Mouse (Mus musculus) liver, embryonic 13.5 days (tissue): ENCODE measurements around the gene Ttll5. TPM values are rescaled to one million over a fixed set of nuclear protein-coding genes. Genes with fewer than 3 reads are reported as not detected.

Experiments used
- ATAC-seq: fragments of 200-750 bp; cut with Nextera tagmentation; 2 replicates; pipeline ENCODE4 v1.8.0; 2017; ENCODE audit warnings: low read depth, mild to moderate bottlenecking, moderate number of reproducible peaks, moderate library complexity
- DNase-seq: peaks from one replicate; pipeline ENCODE4 v3.0.0; 2022
- H3K27ac ChIP-seq: fragments of 300-500 bp; sonication (generic); 2 replicates; pipeline ENCODE4 v1.5.1; 2015; ENCODE audit warnings: moderate library complexity, mild to moderate bottlenecking, inconsistent platforms
- H3K27me3 ChIP-seq: fragments of 300-500 bp; sonication (generic); 2 replicates; pipeline ENCODE4 v1.6.1; 2015; ENCODE audit warnings: mild to moderate bottlenecking, inconsistent platforms
- H3K36me3 ChIP-seq: fragments of 300-500 bp; sonication (generic); 2 replicates; pipeline ENCODE4 v1.6.1; 2015; ENCODE audit warnings: mild to moderate bottlenecking, inconsistent platforms
- H3K4me1 ChIP-seq: fragments of 300-500 bp; sonication (generic); replicated peaks from 2 replicates; pipeline ENCODE4 v1.6.1; 2015; ENCODE audit warnings: inconsistent platforms
- H3K4me2 ChIP-seq: fragments of 300-500 bp; sonication (generic); 2 replicates; pipeline ENCODE4 v1.6.1; 2015; ENCODE audit warnings: inconsistent platforms, mild to moderate bottlenecking, moderate library complexity
- H3K4me3 ChIP-seq: fragments of 300-500 bp; sonication (generic); replicated peaks from 2 replicates; pipeline ENCODE4 v1.5.1; 2015; ENCODE audit warnings: mild to moderate bottlenecking, inconsistent platforms
- H3K9ac ChIP-seq: fragments of 300-500 bp; sonication (generic); 2 replicates; pipeline ENCODE4 v1.6.1; 2015; ENCODE audit warnings: mild to moderate bottlenecking, inconsistent platforms
- H3K9me3 ChIP-seq: fragments of 300-500 bp; sonication (generic); replicated peaks from 2 replicates; pipeline ENCODE4 v1.6.1; 2016; ENCODE audit warnings: inconsistent platforms
- WGBS: fragments of 180-500 bp; shearing (Covaris S2); methylation state at CpG from one replicate; pipeline ENCODE4 v1.1.7; 2015; ENCODE audit not compliant: insufficient replicate concordance; 5-methylcytosine and 5-hydroxymethylcytosine counted together
- polyA plus RNA-seq: library from polyadenylated mRNA; unstranded; fragments of >200 nt; fragmentation: Nextera tagmentation; extraction: Ambion mirVana; gene quantifications from 2 replicates; pipeline ENCODE4 v1.2.1, GENCODE M21; 2015

Gene Ttll5
- polyA plus RNA-seq, 1 experiment from 2014 or later: 5.0 TPM

- Histone ChIP-seq H3K27me3 (no peaks in the 10 kb centered on the region), H3K9ac (no peak overlapping the region), H3K27ac (no peak overlapping the region), H3K4me1 (peaks cover 3% of the 10 kb centered on the region; the same call in 1 of the 2 replicates), H3K36me3 (no peaks in the 10 kb centered on the region), H3K4me3 (no peak overlapping the region), H3K9me3 (no peaks in the 10 kb centered on the region), H3K4me2 (no peak overlapping the region)
- DNase-seq: no peak
- no peak for ATAC-seq
- 74% methylated on average over 11 of the region's 11 CpGs for WGBS
Observed at GRCm38 (mm10) chr12:86103391-86103790, 278.9 kb downstream of the Ttll5 start.

GRCm38 (mm10) chr12:86103852-86104251, 279.4 kb downstream of the Ttll5 start:
- H3K27ac ChIP-seq: no peak overlapping the region
- DNase-seq (no peak), ATAC-seq (no peak)
- H3K4me3 ChIP-seq: no peak overlapping the region
- no peak overlapping the region for H3K9ac ChIP-seq
- no peaks in the 10 kb centered on the region for H3K9me3 ChIP-seq
- H3K4me1 ChIP-seq: peaks cover 3% of the 10 kb centered on the region; the same call in 1 of the 2 replicates
- H3K36me3 ChIP-seq: no peaks in the 10 kb centered on the region
- 54% methylated on average over 8 of the region's 8 CpGs for WGBS
- H3K4me2 ChIP-seq: no peak overlapping the region
- H3K27me3 ChIP-seq: no peaks in the 10 kb centered on the region

- H3K9me3 ChIP-seq: no peaks in the 10 kb centered on the region
- no peak overlapping the region for H3K27ac ChIP-seq
- H3K9ac ChIP-seq: no peak overlapping the region
- no peak overlapping the region for H3K4me2 ChIP-seq
- DNase-seq (no peak), ATAC-seq (no peak)
- no peaks in the 10 kb centered on the region for H3K36me3 ChIP-seq
- WGBS: 67% methylated on average over 11 of the region's 11 CpGs
- H3K27me3 ChIP-seq: no peaks in the 10 kb centered on the region
- H3K4me1 ChIP-seq: peaks cover 3% of the 10 kb centered on the region; the same call in 1 of the 2 replicates
- H3K4me3 ChIP-seq: no peak overlapping the region
Observed at GRCm38 (mm10) chr12:86104297-86104696, 279.8 kb downstream of the Ttll5 start.

- no peak overlapping the region for H3K4me2 ChIP-seq
- no peak for ATAC-seq
- H3K27ac ChIP-seq: no peak overlapping the region
- H3K36me3 ChIP-seq: no peaks in the 10 kb centered on the region
- H3K9ac ChIP-seq: no peak overlapping the region
- no peaks in the 10 kb centered on the region for H3K9me3 ChIP-seq
- 72% methylated on average over 10 of the region's 10 CpGs for WGBS
- no peaks in the 10 kb centered on the region for H3K27me3 ChIP-seq
- no peak for DNase-seq
- peaks cover 3% of the 10 kb centered on the region; the same call in 1 of the 2 replicates for H3K4me1 ChIP-seq
- no peak overlapping the region for H3K4me3 ChIP-seq
Observed at GRCm38 (mm10) chr12:86105546-86105945, 281.1 kb downstream of the Ttll5 start.

GRCm38 (mm10) chr12:86106086-86106485, 281.6 kb downstream of the Ttll5 start:
- WGBS: 75% methylated on average over 9 of the region's 9 CpGs
- Histone ChIP-seq H3K4me1 (peaks cover 3% of the 10 kb centered on the region; the same call in 1 of the 2 replicates), H3K4me2 (no peak overlapping the region), H3K9ac (no peak overlapping the region), H3K9me3 (no peaks in the 10 kb centered on the region), H3K27ac (no peak overlapping the region), H3K36me3 (no peaks in the 10 kb centered on the region), H3K27me3 (no peaks in the 10 kb centered on the region), H3K4me3 (no peak overlapping the region)
- no peak for DNase-seq
- ATAC-seq: no peak

- WGBS: 63% methylated on average over 7 of the region's 7 CpGs
- no peak overlapping the region for H3K27ac ChIP-seq
- H3K4me1 ChIP-seq: peaks cover 3% of the 10 kb centered on the region; the same call in 1 of the 2 replicates
- no peaks in the 10 kb centered on the region for H3K27me3 ChIP-seq
- H3K36me3 ChIP-seq: no peaks in the 10 kb centered on the region
- H3K4me3 ChIP-seq: no peak overlapping the region
- no peak for DNase-seq
- no peak overlapping the region for H3K4me2 ChIP-seq
- no peak for ATAC-seq
- H3K9ac ChIP-seq: no peak overlapping the region
- H3K9me3 ChIP-seq: no peaks in the 10 kb centered on the region
Observed at GRCm38 (mm10) chr12:86107645-86108044, 283.2 kb downstream of the Ttll5 start.

GRCm38 (mm10) chr12:86109531-86109930, 285.1 kb downstream of the Ttll5 start:
- H3K4me3 ChIP-seq: no peak overlapping the region
- WGBS: 66% methylated on average over 4 of the region's 4 CpGs

GRCm38 (mm10) chr12:86110637-86111036, 286.2 kb downstream of the Ttll5 start:
- Histone ChIP-seq H3K4me2 (no peak overlapping the region), H3K9me3 (no peaks in the 10 kb centered on the region), H3K9ac (no peak overlapping the region), H3K36me3 (no peaks in the 10 kb centered on the region), H3K4me3 (no peak overlapping the region), H3K27me3 (no peaks in the 10 kb centered on the region), H3K27ac (no peak overlapping the region), H3K4me1 (no peaks in the 10 kb centered on the region)
- WGBS: 72% methylated on average over 2 of the region's 2 CpGs
- DNase-seq (no peak), ATAC-seq (no peak)

More at GRCm38 (mm10) chr12:86109531-86109930, 285.1 kb downstream of the Ttll5 start:
- Histone ChIP-seq H3K27ac (no peak overlapping the region), H3K9me3 (no peaks in the 10 kb centered on the region), H3K36me3 (no peaks in the 10 kb centered on the region), H3K4me2 (no peak overlapping the region), H3K27me3 (no peaks in the 10 kb centered on the region), H3K4me1 (no peaks in the 10 kb centered on the region), H3K9ac (no peak overlapping the region)
- ATAC-seq (no peak), DNase-seq (no peak)

Other genes with a start within 250 kb of the Ttll5 start
- 0.12 and 0.17 TPM in 2 replicates for gene Jdp2, start 225.6 kb upstream of the Ttll5 start, polyA plus RNA-seq
- 4.3 and 4.7 TPM in 2 replicates for gene Batf, start 138.0 kb upstream of the Ttll5 start, polyA plus RNA-seq
- gene Flvcr2, start 78.1 kb upstream of the Ttll5 start, polyA plus RNA-seq: 3.8 and 5.4 TPM in 2 replicates
- 93.5 and 115 TPM in 2 replicates for gene Erg28, start 109 bp upstream of the Ttll5 start, polyA plus RNA-seq